Mouse (Mus musculus) heart, adult 2 months (tissue): ENCODE measurements around the gene Rbm39.

ENCODE experiments used
- CTCF ChIP-seq: fragments of 200-600 bp; IDR thresholded peaks from 2 replicates; pipeline ENCODE4 v1.8.1; 2022; ENCODE audit warnings: antibody characterized with exemption, mild to moderate bottlenecking, moderate library complexity
- EP300 ChIP-seq: fragments of 200-500 bp; IDR thresholded peaks from 2 replicates; pipeline ENCODE4 v1.6.1; 2011; ENCODE audit warnings: low read depth, low read length, control low read depth; ENCODE audit not compliant: insufficient read depth
- POLR2A ChIP-seq: fragments of 200-500 bp; IDR thresholded peaks from 2 replicates; pipeline ENCODE4 v1.6.1; 2011; ENCODE audit warnings: mild to moderate bottlenecking, low read depth, low read length, control low read depth; ENCODE audit not compliant: insufficient read depth

- no peak for TF ChIP-seq POLR2A
- no peak for TF ChIP-seq CTCF
- no peak for TF ChIP-seq EP300
Observed at GRCm38 (mm10) chr2:156229171-156229570, 49.1 kb upstream of the Rbm39 start.
